Mouse (Mus musculus) midbrain, embryonic 14.5 days (tissue): Measurements from ENCODE around the gene Apmap. TPM values are rescaled to one million over a fixed set of nuclear protein-coding genes. Genes with fewer than 3 reads are reported as not detected.

ENCODE experiments used
- ATAC-seq: fragments of 200-750 bp; cut with Nextera tagmentation; 2 replicates; pipeline ENCODE4 v1.8.0; 2017; ENCODE audit warnings: moderate number of reproducible peaks, moderate library complexity; ENCODE audit not compliant: low FRiP score, low TSS enrichment
- DNase-seq: peaks from one replicate; pipeline ENCODE4 v3.0.0-alpha.2; 2015
- H3K27ac ChIP-seq: fragments of 300-500 bp; sonication (generic); replicated peaks from 2 replicates; pipeline ENCODE4 v1.5.1; 2014; ENCODE audit warnings: mild to moderate bottlenecking, low read depth, low read length, moderate library complexity
- H3K27me3 ChIP-seq: fragments of 300-500 bp; sonication (generic); 2 replicates; pipeline ENCODE4 v1.6.1; 2014; ENCODE audit warnings: low read length, control low read depth, mixed read lengths; ENCODE audit not compliant: control insufficient read depth, insufficient read depth
- H3K36me3 ChIP-seq: fragments of 300-500 bp; sonication (generic); 2 replicates; pipeline ENCODE4 v1.6.1; 2014; ENCODE audit warnings: low read length, control low read depth; ENCODE audit not compliant: control insufficient read depth, insufficient read depth
- H3K4me1 ChIP-seq: fragments of 300-500 bp; sonication (generic); 2 replicates; pipeline ENCODE4 v1.6.1; 2014; ENCODE audit warnings: mild to moderate bottlenecking, antibody characterized with exemption, low read length, control low read depth; ENCODE audit not compliant: control insufficient read depth, insufficient read depth
- H3K4me2 ChIP-seq: fragments of 300-500 bp; sonication (generic); 2 replicates; pipeline ENCODE4 v1.6.1; 2014; ENCODE audit warnings: mild to moderate bottlenecking, low read length, moderate library complexity
- H3K4me3 ChIP-seq: fragments of 300-500 bp; sonication (generic); replicated peaks from 2 replicates; pipeline ENCODE4 v1.5.1; 2014; ENCODE audit warnings: low read depth, low read length
- H3K9ac ChIP-seq: fragments of 300-500 bp; sonication (generic); replicated peaks from 2 replicates; pipeline ENCODE4 v1.6.1; 2014; ENCODE audit warnings: mild to moderate bottlenecking, low read length, moderate library complexity
- H3K9me3 ChIP-seq: fragments of 300-500 bp; sonication (generic); 2 replicates; pipeline ENCODE4 v1.6.1; 2016; ENCODE audit warnings: low read length, control low read depth, mixed read lengths; ENCODE audit not compliant: control insufficient read depth
- WGBS: fragments of 180-500 bp; shearing (Covaris S2); extraction: QIAGEN DNeasy Blood & Tissue Kit; methylation state at CpG from one replicate; pipeline ENCODE4 v1.1.7; 2014; 5-methylcytosine and 5-hydroxymethylcytosine counted together
- polyA plus RNA-seq: library from polyadenylated mRNA; unstranded; fragments of >200 nt; fragmentation: Nextera tagmentation; extraction: Ambion mirVana; gene quantifications from 2 replicates; pipeline ENCODE4 v1.2.1, GENCODE M21; 2014

The Apmap gene
- 33.4 and 42.5 TPM in 2 replicates for polyA plus RNA-seq

DNA sequence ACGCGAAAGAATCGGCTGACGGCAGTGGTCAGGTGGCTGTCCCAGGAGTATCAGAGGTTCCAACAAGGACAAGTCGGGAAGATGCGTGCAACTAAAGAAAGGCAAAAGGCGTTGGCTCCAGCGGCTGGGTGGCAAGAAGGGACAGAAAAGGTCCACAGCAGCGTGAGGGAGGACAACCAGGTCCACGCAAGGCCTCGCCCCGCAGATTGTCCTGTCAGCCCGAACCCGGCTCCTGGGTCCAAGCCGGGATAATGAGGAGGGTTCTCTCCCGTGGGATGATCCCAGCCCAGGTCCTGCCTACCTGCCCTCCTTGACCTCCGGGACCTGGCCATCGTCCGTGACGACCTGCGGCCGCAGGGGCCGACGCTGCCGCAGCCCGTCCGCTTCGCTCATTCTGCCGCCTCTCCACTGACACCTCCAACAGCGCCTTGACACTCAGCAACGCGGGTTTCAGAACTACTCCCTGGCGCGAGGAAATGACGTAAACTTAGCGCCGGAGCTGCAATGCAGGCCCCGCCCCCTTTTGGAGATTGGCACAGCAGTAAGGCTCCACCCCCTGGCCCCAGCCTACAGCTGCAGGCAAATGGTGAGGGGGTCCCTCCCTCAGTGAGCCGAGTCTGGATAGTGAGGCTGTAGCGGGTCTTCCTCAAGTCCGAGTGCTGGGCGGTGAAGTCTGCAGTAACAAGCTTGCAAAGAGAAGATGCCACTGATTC, at the start of gene Apmap:
Gene Apmap (minus strand): TSS at position 481 of the 713 bp plus-strand sequence.
- under 1% methylated on average over 42 of the region's 42 CpGs for WGBS
- H3K4me3 ChIP-seq, result peak within 1 kb of the TSS; percentile 80
- no peaks in the 10 kb centered on the region for H3K27me3 ChIP-seq
- H3K9ac ChIP-seq, result peak within 1 kb of the TSS; percentile 69
- no peaks in the 10 kb centered on the region for H3K36me3 ChIP-seq
- peaks cover 9% of the 10 kb centered on the region for H3K4me1 ChIP-seq
- ATAC-seq (peak; percentile 97), DNase-seq (peak; percentile 100)
- H3K27ac ChIP-seq, result peak within 1 kb of the TSS; percentile 55
- no peaks in the 10 kb centered on the region for H3K9me3 ChIP-seq
- peak within 1 kb of the TSS; percentile 67 for H3K4me2 ChIP-seq

DNA sequence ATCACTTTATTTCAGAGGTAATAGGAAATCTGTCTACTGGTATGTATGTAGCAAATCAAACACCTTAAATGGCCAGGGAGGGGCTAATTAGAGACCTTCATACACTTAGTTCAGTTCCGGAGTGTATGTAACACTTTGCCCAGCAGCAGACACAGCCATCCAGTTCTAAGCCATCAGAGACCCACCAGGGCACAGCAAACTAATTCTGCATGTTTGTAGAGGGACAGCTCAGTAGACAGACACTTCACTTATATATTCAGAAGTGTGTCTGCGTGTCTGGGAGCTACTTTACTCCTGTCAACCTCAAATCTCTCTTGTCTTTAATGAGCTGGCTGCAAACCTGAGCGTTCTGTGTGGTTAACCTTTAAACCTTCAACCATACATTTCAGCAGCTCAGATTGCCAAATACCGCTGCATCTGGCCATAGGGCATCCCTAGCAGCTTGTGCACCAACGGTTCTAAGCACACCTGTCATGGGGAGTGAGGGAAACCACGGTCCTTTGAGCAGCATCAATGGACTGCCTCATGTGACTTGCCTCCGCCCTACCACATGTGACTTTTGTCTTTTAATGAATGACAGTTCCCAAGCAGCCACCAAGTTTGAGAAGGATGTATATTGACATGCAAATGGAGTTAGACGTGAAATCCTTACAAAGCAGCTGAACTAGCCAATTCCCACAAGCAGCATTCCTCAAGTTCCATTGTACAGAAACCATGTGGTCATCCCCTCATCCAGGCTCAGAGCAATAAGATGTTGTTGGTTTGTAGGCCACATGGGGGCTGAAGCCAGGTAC, 48.8 kb upstream of the Apmap start:
- no peaks in the 10 kb centered on the region for H3K27me3 ChIP-seq
- H3K4me3 ChIP-seq, result no peak overlapping the region
- peak; percentile 54 for DNase-seq
- peak overlapping the region; percentile 58 for H3K27ac ChIP-seq
- no peak overlapping the region for H3K9ac ChIP-seq
- no peaks in the 10 kb centered on the region for H3K9me3 ChIP-seq
- H3K4me2 ChIP-seq, result no peak overlapping the region
- WGBS, result 16% methylated on average over 8 of the region's 8 CpGs
- peaks cover 8% of the 10 kb centered on the region; the same call in 1 of the 2 replicates for H3K4me1 ChIP-seq
- H3K36me3 ChIP-seq, result no peaks in the 10 kb centered on the region
- peak; percentile 82 for ATAC-seq

DNA sequence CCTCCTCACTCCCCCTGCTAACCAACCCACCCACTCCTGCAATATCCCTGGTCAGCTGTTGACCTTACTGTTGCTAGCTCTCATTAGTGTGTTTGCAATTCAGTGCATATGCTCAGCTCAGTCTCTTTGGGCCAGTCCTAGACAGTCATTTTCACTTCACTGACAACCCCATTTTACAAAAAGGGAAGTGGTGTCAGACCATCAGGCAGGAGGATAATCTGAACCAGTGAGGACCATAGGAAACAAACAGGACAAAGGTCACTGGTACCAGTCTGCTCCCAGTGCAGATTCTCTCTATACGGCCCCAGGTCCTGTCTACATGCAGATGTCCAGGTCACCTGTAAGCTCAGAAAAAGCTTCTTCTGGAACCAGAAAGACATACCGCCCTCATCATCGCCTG, 47.7 kb upstream of the Apmap start:
- Histone ChIP-seq H3K27ac (0 out of 2 replicates have a peak overlapping the region, but pooled peaks have one; percentile 23), H3K4me2 (no peak overlapping the region), H3K27me3 (no peaks in the 10 kb centered on the region), H3K9ac (no peak overlapping the region), H3K4me3 (no peak overlapping the region), H3K9me3 (no peaks in the 10 kb centered on the region), H3K36me3 (no peaks in the 10 kb centered on the region), H3K4me1 (peaks cover 8% of the 10 kb centered on the region; the same call in 1 of the 2 replicates)
- ATAC-seq (no peak), DNase-seq (no peak)
- 95% methylated on average over 3 of the region's 3 CpGs for WGBS

DNA sequence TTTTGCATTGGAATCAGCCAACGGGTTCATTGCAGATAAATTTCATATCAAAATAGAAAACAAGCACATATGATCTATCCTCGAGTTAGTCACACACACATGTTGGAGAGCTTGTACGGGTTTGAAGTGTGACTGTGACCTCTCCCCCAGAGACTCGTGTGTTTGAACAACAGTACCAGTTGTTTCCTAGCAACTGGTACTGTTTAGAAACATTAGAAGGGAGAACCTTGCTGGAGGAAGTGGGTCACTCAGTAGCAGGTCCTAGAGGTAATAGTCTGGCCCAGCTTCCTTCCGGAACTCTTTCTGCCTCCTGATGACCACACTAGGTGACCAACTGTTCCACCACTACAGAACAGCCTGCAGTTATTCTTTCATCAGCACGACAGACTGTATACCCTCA, 46.9 kb upstream of the Apmap start:
- ATAC-seq (no peak), DNase-seq (no peak)
- 89% methylated on average over 6 of the region's 6 CpGs for WGBS
- Histone ChIP-seq H3K4me3 (no peak overlapping the region), H3K4me2 (no peak overlapping the region), H3K9me3 (no peaks in the 10 kb centered on the region), H3K27ac (no peak overlapping the region), H3K27me3 (no peaks in the 10 kb centered on the region), H3K36me3 (no peaks in the 10 kb centered on the region), H3K4me1 (peaks cover 16% of the 10 kb centered on the region), H3K9ac (no peak overlapping the region)

DNA sequence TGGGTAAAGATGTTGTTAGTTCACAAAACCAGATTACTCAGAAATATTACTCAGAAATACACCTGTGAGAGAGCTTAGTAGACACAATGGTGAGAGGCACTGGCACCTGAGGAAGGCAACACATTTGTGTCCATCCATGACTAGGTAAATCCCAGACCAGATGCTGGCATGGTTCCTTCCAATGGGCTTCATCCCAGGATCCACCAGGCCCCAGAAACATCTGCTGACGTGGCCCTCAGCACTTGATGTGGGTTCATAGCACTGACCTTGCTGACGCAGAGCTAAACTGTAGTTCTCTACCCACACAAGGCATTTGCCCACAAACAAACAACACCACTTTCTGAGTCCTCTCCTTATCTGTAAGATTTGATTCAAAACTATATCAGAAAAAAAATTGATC, 46.4 kb upstream of the Apmap start:
- Histone ChIP-seq H3K36me3 (no peaks in the 10 kb centered on the region), H3K9ac (no peak overlapping the region), H3K4me3 (no peak overlapping the region), H3K9me3 (no peaks in the 10 kb centered on the region), H3K4me2 (no peak overlapping the region), H3K27ac (no peak overlapping the region), H3K27me3 (no peaks in the 10 kb centered on the region), H3K4me1 (peaks cover 21% of the 10 kb centered on the region)
- no peak for ATAC-seq
- DNase-seq, result no peak
- WGBS, result 92% methylated on average over 2 of the region's 2 CpGs

DNA sequence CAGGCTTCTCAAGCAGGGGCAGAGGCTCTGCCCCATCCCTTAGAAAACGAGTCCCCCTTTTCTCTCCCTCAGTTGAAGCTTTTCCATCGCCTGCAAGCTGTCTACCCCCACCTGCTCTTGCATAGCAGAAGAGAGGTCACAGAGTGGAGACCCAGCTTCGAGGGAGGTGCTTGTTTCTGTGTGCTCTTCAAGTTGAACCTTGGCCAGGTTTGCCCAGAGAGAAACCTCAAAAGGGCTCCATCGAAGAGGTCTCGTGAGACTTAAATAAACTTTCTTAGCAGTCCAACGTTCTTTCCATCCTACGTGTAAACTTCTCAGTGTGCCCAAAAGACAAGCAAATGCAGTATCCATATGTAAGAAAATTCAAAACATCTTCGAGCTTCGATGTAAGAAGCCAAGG, 43.0 kb upstream of the Apmap start:
- no peak overlapping the region for H3K9ac ChIP-seq
- ATAC-seq, result no peak
- H3K36me3 ChIP-seq, result no peaks in the 10 kb centered on the region
- WGBS, result 71% methylated on average over 9 of the region's 9 CpGs
- H3K4me3 ChIP-seq, result no peak overlapping the region
- peaks cover 21% of the 10 kb centered on the region for H3K4me1 ChIP-seq
- H3K9me3 ChIP-seq, result no peaks in the 10 kb centered on the region
- no peak overlapping the region for H3K4me2 ChIP-seq
- DNase-seq, result no peak
- peak overlapping the region; percentile 26; the same call in 1 of the 2 replicates for H3K27ac ChIP-seq
- H3K27me3 ChIP-seq, result no peaks in the 10 kb centered on the region

DNA sequence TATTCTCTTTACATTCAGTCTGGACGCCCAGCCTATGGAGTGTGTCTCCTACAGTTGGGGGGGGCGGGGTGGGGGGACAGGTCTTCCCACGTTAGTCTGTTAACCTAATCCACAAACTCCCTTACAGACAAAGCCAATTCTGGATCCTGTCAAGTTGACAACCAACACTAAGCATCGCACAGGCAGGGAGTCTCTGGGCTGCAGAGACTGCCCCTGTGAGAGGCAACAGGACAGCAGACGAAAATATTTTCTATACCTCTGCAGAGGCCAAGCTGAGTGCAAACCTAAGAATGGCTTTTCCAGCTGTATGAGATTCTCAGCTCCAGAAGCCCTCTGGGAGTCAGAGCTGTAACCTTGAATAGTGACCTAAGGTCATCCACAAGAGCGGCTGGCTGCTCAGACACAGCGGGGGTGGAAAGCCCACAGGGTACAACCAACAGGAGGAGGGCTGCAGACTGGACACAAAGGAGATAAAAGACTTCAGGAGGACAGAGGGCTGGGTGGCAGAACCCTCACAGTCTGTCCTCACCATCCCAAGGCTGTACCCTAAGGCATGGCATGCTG, 42.2 kb upstream of the Apmap start:
- H3K4me2 ChIP-seq, result no peak overlapping the region
- WGBS, result 9% methylated on average over 7 of the region's 7 CpGs
- no peaks in the 10 kb centered on the region for H3K27me3 ChIP-seq

DNA sequence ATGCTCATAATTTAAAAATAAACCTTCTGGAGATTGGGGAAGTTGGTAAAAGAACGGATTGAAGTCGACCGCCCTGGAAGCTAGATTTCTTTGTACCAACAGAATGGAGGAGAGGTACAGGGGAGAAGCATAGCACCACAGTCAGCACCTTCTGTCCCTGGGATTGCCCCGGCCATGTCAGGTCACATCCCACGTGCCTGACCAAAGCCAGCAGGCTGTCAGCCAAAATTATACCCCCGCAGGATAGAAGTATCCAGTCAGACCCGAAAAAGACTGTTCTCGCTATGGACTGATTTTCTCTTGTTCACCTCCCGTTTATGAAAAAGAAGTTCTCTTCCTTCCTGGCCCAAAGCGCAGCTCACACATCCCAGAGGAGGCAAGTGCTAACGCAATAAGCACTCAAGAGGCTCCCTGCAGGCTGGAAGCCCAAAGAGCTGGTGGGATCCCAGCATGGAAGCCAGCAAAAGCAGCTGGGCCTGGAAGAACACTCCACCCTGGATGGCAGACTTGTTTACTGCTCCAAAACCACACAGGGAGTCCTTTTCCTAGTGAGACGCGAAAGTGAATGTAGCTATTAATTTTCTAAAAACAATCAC, 40.0 kb upstream of the Apmap start:
- Histone ChIP-seq H3K4me1 (peaks cover 20% of the 10 kb centered on the region), H3K36me3 (no peaks in the 10 kb centered on the region), H3K27me3 (no peaks in the 10 kb centered on the region), H3K9me3 (no peaks in the 10 kb centered on the region), H3K4me3 (no peak overlapping the region), H3K27ac (no peak overlapping the region), H3K9ac (no peak overlapping the region), H3K4me2 (no peak overlapping the region)
- no peak for ATAC-seq
- WGBS, result 62% methylated on average over 13 of the region's 13 CpGs
- no peak for DNase-seq

More for the DNA sequence above, 42.2 kb upstream of the Apmap start:
- H3K27ac ChIP-seq, result peak overlapping the region; percentile 26; the same call in 1 of the 2 replicates
- H3K9me3 ChIP-seq, result no peaks in the 10 kb centered on the region
- peaks cover 20% of the 10 kb centered on the region for H3K4me1 ChIP-seq
- ATAC-seq (peak; percentile 21; the same call in 1 of the 2 replicates), DNase-seq (no peak)
- H3K4me3 ChIP-seq, result no peak overlapping the region
- H3K9ac ChIP-seq, result no peak overlapping the region
- H3K36me3 ChIP-seq, result no peaks in the 10 kb centered on the region
